Mouse (Mus musculus): ENCODE data around the gene Lsp1.

The Lsp1 gene

GRCm38 (mm10) chr7:142505942-142506341 is 45.3 kb downstream of the Lsp1 start:
- DNase-seq (ENCODE audit: extremely low spot score), result peak; percentile 44

- DNase-seq (ENCODE audit: extremely low spot score), result no peak
These were observed 45.9 kb downstream of the Lsp1 start for GRCm38 (mm10) chr7:142506501-142506900.

- no peak for DNase-seq (ENCODE audit: extremely low spot score)
These were observed 46.8 kb downstream of the Lsp1 start for GRCm38 (mm10) chr7:142507453-142507852.

- DNase-seq (ENCODE audit: extremely low spot score), result peak; percentile 61
These were observed 48.9 kb downstream of the Lsp1 start for GRCm38 (mm10) chr7:142509518-142509917.

- peak; percentile 76 for DNase-seq (ENCODE audit: extremely low spot score)
These were observed 49.6 kb downstream of the Lsp1 start for GRCm38 (mm10) chr7:142510021-142510777.

- no peak for DNase-seq (ENCODE audit: extremely low spot score)
These were observed 53.4 kb downstream of the Lsp1 start for GRCm38 (mm10) chr7:142514048-142514447.

- no peak for DNase-seq (ENCODE audit: extremely low spot score)
These were observed 55.8 kb downstream of the Lsp1 start for GRCm38 (mm10) chr7:142516221-142516978.

GRCm38 (mm10) chr7:142517531-142517930 is 56.9 kb downstream of the Lsp1 start:
- no peak for DNase-seq (ENCODE audit: extremely low spot score)

- DNase-seq (ENCODE audit: extremely low spot score), result no peak
These were observed 59.7 kb downstream of the Lsp1 start for GRCm38 (mm10) chr7:142520331-142520730.

- peak; percentile 78 for DNase-seq (ENCODE audit: extremely low spot score)
These were observed 61.7 kb downstream of the Lsp1 start for GRCm38 (mm10) chr7:142522352-142522751.

- no peak for DNase-seq (ENCODE audit: extremely low spot score)
These were observed 62.8 kb downstream of the Lsp1 start for GRCm38 (mm10) chr7:142523200-142523990.

- DNase-seq (ENCODE audit: extremely low spot score), result no peak
These were observed 65.0 kb downstream of the Lsp1 start for GRCm38 (mm10) chr7:142525342-142526178.

- no peak for DNase-seq (ENCODE audit: extremely low spot score)
These were observed 68.7 kb downstream of the Lsp1 start for GRCm38 (mm10) chr7:142529350-142529749.

GRCm38 (mm10) chr7:142531973-142532521 is 71.4 kb downstream of the Lsp1 start:
- no peak for DNase-seq (ENCODE audit: extremely low spot score)

GRCm38 (mm10) chr7:142532671-142533058 is 72.1 kb downstream of the Lsp1 start, which contains the start of gene Mrpl23:
TSS of gene Mrpl23 (plus strand) at chr7:142532686.
- DNase-seq (ENCODE audit: extremely low spot score), result no peak

- peak; percentile 90 for DNase-seq (ENCODE audit: extremely low spot score)
These were observed 72.6 kb downstream of the Lsp1 start for GRCm38 (mm10) chr7:142533059-142533855.

- DNase-seq (ENCODE audit: extremely low spot score), result no peak
These were observed 74.5 kb downstream of the Lsp1 start for GRCm38 (mm10) chr7:142535116-142535515.

GRCm38 (mm10) chr7:142535832-142536231 is 75.2 kb downstream of the Lsp1 start:
- DNase-seq (ENCODE audit: extremely low spot score), result no peak

GRCm38 (mm10) chr7:142537181-142537580 is 76.6 kb downstream of the Lsp1 start:
- no peak for DNase-seq (ENCODE audit: extremely low spot score)

- DNase-seq (ENCODE audit: extremely low spot score), result peak; percentile 91
These were observed 77.3 kb downstream of the Lsp1 start for GRCm38 (mm10) chr7:142537879-142538278.
